Comparison of ENCODE assay signal across 30 mouse cellular contexts in genomic region chr11:31394026-31394425, GRCm38 (mm10).
"Had no signal": no experiment of that assay in that cellular context is flagged by ENCODE, and none has a peak within 500 bp of the region (broad histone marks: within the 10 kb centered on the region; RNA-seq: fewer than 3 reads in every experiment).

No protein-coding gene starts in this region.

- H3K9me3 ChIP-seq: heart, embryonic 12.5 days; heart, embryonic 13.5 days; heart, embryonic 15.5 days; hindbrain, embryonic 10.5 days; hindbrain, embryonic 12.5 days; hindbrain, embryonic 13.5 days; hindbrain, embryonic 15.5 days; intestine, embryonic 15.5 days; kidney, embryonic 15.5 days had no signal

- H3K4me1 ChIP-seq: heart, embryonic 12.5 days; heart, embryonic 15.5 days; hindbrain, embryonic 10.5 days; hindbrain, embryonic 12.5 days; hindbrain, embryonic 13.5 days; hindbrain, embryonic 15.5 days; intestine, embryonic 15.5 days; kidney, embryonic 15.5 days had no signal

- H3K4me3 ChIP-seq: heart, embryonic 12.5 days; heart, embryonic 13.5 days; heart, embryonic 15.5 days; hindbrain, embryonic 10.5 days; hindbrain, embryonic 12.5 days; hindbrain, embryonic 13.5 days; hindbrain, embryonic 15.5 days; intestine, embryonic 15.5 days; kidney, embryonic 15.5 days; layer of hippocampus, adult 2 months; left cerebral cortex, adult 2 months had no signal

- H3K36me3 ChIP-seq: heart, embryonic 12.5 days; heart, embryonic 13.5 days; heart, embryonic 15.5 days; hindbrain, embryonic 10.5 days; hindbrain, embryonic 12.5 days; hindbrain, embryonic 13.5 days; hindbrain, embryonic 15.5 days; intestine, embryonic 15.5 days; kidney, embryonic 15.5 days had no signal

- H3K27me3 ChIP-seq: heart, embryonic 12.5 days; heart, embryonic 13.5 days; heart, embryonic 15.5 days; hindbrain, embryonic 12.5 days; hindbrain, embryonic 13.5 days; hindbrain, embryonic 15.5 days; intestine, embryonic 15.5 days; kidney, embryonic 15.5 days had no signal

- H3K9ac ChIP-seq: heart, embryonic 12.5 days; heart, embryonic 13.5 days; heart, embryonic 15.5 days; hindbrain, embryonic 12.5 days; hindbrain, embryonic 13.5 days; hindbrain, embryonic 14.5 days; hindbrain, embryonic 15.5 days; intestine, embryonic 15.5 days; kidney, embryonic 15.5 days had no signal

- DNase-seq: heart, postnatal 10 days; heart, postnatal 14 days; heart, postnatal 36 days; heart, postnatal 4 days; kidney, adult 11 months; kidney, adult 18-20 months; kidney, adult 2 months; kidney, adult 8-10 months; kidney, adult 9 months; kidney, postnatal 10 days; kidney, postnatal 14 days; kidney, postnatal 25 days; kidney, postnatal 36 days; kidney, postnatal 4 days; layer of hippocampus, adult 9-11 months; layer of hippocampus, postnatal 36 days had no signal

- H3K27ac ChIP-seq: heart, embryonic 13.5 days; heart, embryonic 15.5 days; hindbrain, embryonic 10.5 days; hindbrain, embryonic 12.5 days; hindbrain, embryonic 13.5 days; hindbrain, embryonic 14.5 days; hindbrain, embryonic 15.5 days; hindbrain, postnatal 0 days; intestine, embryonic 15.5 days; kidney, embryonic 15.5 days; kidney, postnatal 0 days; layer of hippocampus, adult 2 months; left cerebral cortex, adult 2 months had no signal
